Mouse (Mus musculus) urinary bladder, postnatal 25 days (tissue): ENCODE measurements around the gene Smndc1.

ENCODE experiments used
- DNase-seq: peaks from one replicate; pipeline ENCODE4 v3.0.0; 2022; ENCODE audit warnings: low spot score

Smndc1 gene

GRCm38 (mm10) chr19:53383336-53383735 lies 7.0 kb downstream of the Smndc1 start:
- no peak for DNase-seq

GRCm38 (mm10) chr19:53378421-53378820 lies 12.0 kb downstream of the Smndc1 start:
- no peak for DNase-seq

GRCm38 (mm10) chr19:53377652-53378051 lies 12.7 kb downstream of the Smndc1 start:
- no peak for DNase-seq

GRCm38 (mm10) chr19:53375816-53376215 lies 14.6 kb downstream of the Smndc1 start:
- DNase-seq: no peak

GRCm38 (mm10) chr19:53375299-53375698 lies 15.1 kb downstream of the Smndc1 start:
- DNase-seq: no peak

- DNase-seq: no peak
Measured at GRCm38 (mm10) chr19:53373570-53373969, 16.8 kb downstream of the Smndc1 start.

GRCm38 (mm10) chr19:53371666-53372065 lies 18.7 kb downstream of the Smndc1 start, which contains the start of gene Gm10197:
TSS of gene Gm10197 (minus strand) at chr19:53371766.
- no peak for DNase-seq

GRCm38 (mm10) chr19:53370233-53370632 lies 20.1 kb downstream of the Smndc1 start:
- DNase-seq: no peak

- peak; percentile 73 for DNase-seq
Measured at GRCm38 (mm10) chr19:53369469-53370043, 20.8 kb downstream of the Smndc1 start.

GRCm38 (mm10) chr19:53366881-53367280 lies 23.5 kb downstream of the Smndc1 start:
- DNase-seq: no peak

- DNase-seq: no peak
Measured at GRCm38 (mm10) chr19:53366057-53366775, 24.2 kb downstream of the Smndc1 start.

GRCm38 (mm10) chr19:53364963-53365362 lies 25.4 kb downstream of the Smndc1 start:
- peak; percentile 44 for DNase-seq

GRCm38 (mm10) chr19:53364551-53364950 lies 25.8 kb downstream of the Smndc1 start:
- no peak for DNase-seq

- no peak for DNase-seq
Measured at GRCm38 (mm10) chr19:53362967-53363366, 27.4 kb downstream of the Smndc1 start.

- DNase-seq: no peak
Measured at GRCm38 (mm10) chr19:53360265-53360958, 30.0 kb downstream of the Smndc1 start.

- DNase-seq: no peak
Measured at GRCm38 (mm10) chr19:53359160-53360033, 31.0 kb downstream of the Smndc1 start.

- DNase-seq: no peak
Measured at GRCm38 (mm10) chr19:53355065-53355464, 35.3 kb downstream of the Smndc1 start.

GRCm38 (mm10) chr19:53354271-53355000 lies 35.9 kb downstream of the Smndc1 start:
- no peak for DNase-seq

GRCm38 (mm10) chr19:53353864-53354263 lies 36.5 kb downstream of the Smndc1 start:
- DNase-seq: no peak

GRCm38 (mm10) chr19:53345766-53346165 lies 44.6 kb downstream of the Smndc1 start:
- DNase-seq: no peak

- no peak for DNase-seq
Measured at GRCm38 (mm10) chr19:53344062-53344461, 46.3 kb downstream of the Smndc1 start.
